In genomic region chr7:125899916-125900315, GRCm38 (mm10) we compare ENCODE assay signal across 21 mouse cellular contexts.
DNase-seq lines count a peak whose midpoint lies in the region; ATAC-seq and TF ChIP-seq lines count a peak whose summit lies in the region.
"Had no signal": no experiment of that assay in that cellular context is flagged by ENCODE, and none has a peak within 500 bp of the region (broad histone marks: within the 10 kb centered on the region; RNA-seq: fewer than 3 reads in every experiment).

No protein-coding gene starts in this region.

- 48% methylated on average over 2 of the region's 2 CpGs for WGBS in hindbrain, embryonic 16.5 days
- WGBS in hindbrain, embryonic 12.5 days: 79% methylated on average over 2 of the region's 2 CpGs
- 39% methylated on average over 2 of the region's 2 CpGs for WGBS in midbrain, embryonic 13.5 days
- WGBS in midbrain, postnatal 0 days: 38% methylated on average over 2 of the region's 2 CpGs

- H3K4me3 ChIP-seq in hindbrain, embryonic 16.5 days (ENCODE audit: low read length): no peak overlapping the region
- no peak overlapping the region for H3K4me3 ChIP-seq in hindbrain, embryonic 12.5 days
- H3K4me3 ChIP-seq in midbrain, embryonic 13.5 days (replicated peaks): no peak overlapping the region
- no peak overlapping the region for H3K4me3 ChIP-seq in midbrain, postnatal 0 days (ENCODE audit: low read depth, low read length)
- H3K4me3 ChIP-seq: gastrocnemius, adult 2 months; heart, embryonic 12.5 days; limb, embryonic 12.5 days; liver, embryonic 12.5 days; neural tube, embryonic 13.5 days; stomach, embryonic 15.5 days had no signal

- no peak overlapping the region for H3K9ac ChIP-seq in hindbrain, embryonic 16.5 days (ENCODE audit: low read depth, low read length)
- H3K9ac ChIP-seq in hindbrain, embryonic 12.5 days: no peak overlapping the region
- no peak overlapping the region for H3K9ac ChIP-seq in midbrain, embryonic 13.5 days (replicated peaks)
- no peak overlapping the region for H3K9ac ChIP-seq in midbrain, postnatal 0 days (replicated peaks; ENCODE audit: low read length, poor library complexity, severe bottlenecking)
- H3K9ac ChIP-seq: heart, embryonic 12.5 days; limb, embryonic 12.5 days; liver, embryonic 12.5 days; neural tube, embryonic 13.5 days; stomach, embryonic 15.5 days had no signal

- TF ChIP-seq CTCF in midbrain, postnatal 0 days (IDR thresholded peaks at IDR 0.05): no peak

- no peak for DNase-seq in midbrain, postnatal 0 days (ENCODE audit: low spot score)
- DNase-seq in adrenal gland, adult 8-10 months: peak; percentile 83
- no peak for DNase-seq in heart, postnatal 4 days
- DNase-seq: cerebellum, postnatal 10 days; embryo, embryonic 11 days; gastrocnemius, adult 2 months; heart, postnatal 14 days; kidney, adult 9 months; lung, adult 2 months; right cerebral cortex, postnatal 25 days; thymus, adult 18-20 months; thymus, postnatal 4 days had no signal

- peak; percentile 50; the same call in 1 of the 2 replicates for ATAC-seq in hindbrain, embryonic 16.5 days
- no peak for ATAC-seq in hindbrain, embryonic 12.5 days (ENCODE audit: low FRiP score)
- ATAC-seq in midbrain, embryonic 13.5 days: 0 out of 2 replicates have a peak, but pooled peaks have one; percentile 43
- no peak for ATAC-seq in midbrain, postnatal 0 days (ENCODE audit: low FRiP score)
- ATAC-seq in erythroblast, adult 5-6 weeks (replicated peaks; ENCODE audit: low FRiP score, poor library complexity, severe bottlenecking): 0 out of 2 replicates have a peak, but pooled peaks have one; percentile 20
- ATAC-seq: liver, embryonic 12.5 days had no signal

- no peak overlapping the region for H3K4me2 ChIP-seq in hindbrain, embryonic 16.5 days (ENCODE audit: low read length)
- no peak overlapping the region for H3K4me2 ChIP-seq in hindbrain, embryonic 12.5 days (replicated peaks)
- H3K4me2 ChIP-seq in midbrain, embryonic 13.5 days (replicated peaks): no peak overlapping the region
- H3K4me2 ChIP-seq in midbrain, postnatal 0 days (ENCODE audit: low read depth, low read length, poor library complexity, severe bottlenecking): no peak overlapping the region
- H3K4me2 ChIP-seq: heart, embryonic 12.5 days; limb, embryonic 12.5 days; liver, embryonic 12.5 days; neural tube, embryonic 13.5 days; stomach, embryonic 15.5 days had no signal

- H3K27me3 ChIP-seq in hindbrain, embryonic 16.5 days (replicated peaks; ENCODE audit: control insufficient read depth, insufficient read depth, low read length): no peaks in the 10 kb centered on the region
- H3K27me3 ChIP-seq in hindbrain, embryonic 12.5 days: no peaks in the 10 kb centered on the region
- no peaks in the 10 kb centered on the region for H3K27me3 ChIP-seq in midbrain, embryonic 13.5 days
- no peaks in the 10 kb centered on the region for H3K27me3 ChIP-seq in midbrain, postnatal 0 days (ENCODE audit: insufficient read depth, low read length)
- H3K27me3 ChIP-seq: heart, embryonic 12.5 days; limb, embryonic 12.5 days; neural tube, embryonic 13.5 days; stomach, embryonic 15.5 days had no signal

- no peaks in the 10 kb centered on the region; the same call in 1 of the 2 replicates for H3K4me1 ChIP-seq in hindbrain, embryonic 16.5 days (ENCODE audit: control insufficient read depth, insufficient read depth, low read depth, low read length)
- H3K4me1 ChIP-seq in hindbrain, embryonic 12.5 days: peaks cover 10% of the 10 kb centered on the region; the same call in 1 of the 2 replicates
- peaks cover 18% of the 10 kb centered on the region for H3K4me1 ChIP-seq in midbrain, embryonic 13.5 days (replicated peaks)
- peaks cover 3% of the 10 kb centered on the region; the same call in 1 of the 2 replicates for H3K4me1 ChIP-seq in midbrain, postnatal 0 days (ENCODE audit: insufficient read depth, low read length)
- H3K4me1 ChIP-seq: liver, embryonic 12.5 days had no signal

- no peak overlapping the region for H3K27ac ChIP-seq in hindbrain, embryonic 16.5 days (ENCODE audit: low read depth, low read length)
- H3K27ac ChIP-seq in hindbrain, embryonic 12.5 days: no peak overlapping the region
- no peak overlapping the region for H3K27ac ChIP-seq in midbrain, embryonic 13.5 days
- no peak overlapping the region for H3K27ac ChIP-seq in midbrain, postnatal 0 days (ENCODE audit: low read depth, low read length)
- H3K27ac ChIP-seq: gastrocnemius, adult 2 months; limb, embryonic 12.5 days; liver, embryonic 12.5 days; neural tube, embryonic 13.5 days; stomach, embryonic 15.5 days had no signal

- no peaks in the 10 kb centered on the region for H3K9me3 ChIP-seq in hindbrain, embryonic 16.5 days (ENCODE audit: control insufficient read depth, low read length)
- H3K9me3 ChIP-seq in hindbrain, embryonic 12.5 days (replicated peaks): no peaks in the 10 kb centered on the region
- no peaks in the 10 kb centered on the region for H3K9me3 ChIP-seq in midbrain, embryonic 13.5 days
- no peaks in the 10 kb centered on the region for H3K9me3 ChIP-seq in midbrain, postnatal 0 days (ENCODE audit: low read length)
- H3K9me3 ChIP-seq: limb, embryonic 12.5 days; liver, embryonic 12.5 days; neural tube, embryonic 13.5 days; stomach, embryonic 15.5 days had no signal

- H3K36me3 ChIP-seq in hindbrain, embryonic 16.5 days (ENCODE audit: control insufficient read depth, insufficient read depth, low read length): no peaks in the 10 kb centered on the region
- H3K36me3 ChIP-seq in hindbrain, embryonic 12.5 days: no peaks in the 10 kb centered on the region
- no peaks in the 10 kb centered on the region for H3K36me3 ChIP-seq in midbrain, embryonic 13.5 days
- no peaks in the 10 kb centered on the region for H3K36me3 ChIP-seq in midbrain, postnatal 0 days (ENCODE audit: insufficient read depth, low read length)
- H3K36me3 ChIP-seq: heart, embryonic 12.5 days; limb, embryonic 12.5 days; liver, embryonic 12.5 days; neural tube, embryonic 13.5 days; stomach, embryonic 15.5 days had no signal

Comparison
In these comparisons a context has a peak if more than half of its experiments do, and no peak if none do; other contexts are left out.
1. ATAC-seq: peak in hindbrain, embryonic 16.5 days (single experiment), midbrain, embryonic 13.5 days (single experiment) and erythroblast, adult 5-6 weeks (single experiment); none in hindbrain, embryonic 12.5 days (single experiment) and midbrain, postnatal 0 days (single experiment).